Mouse (Mus musculus) hindbrain, embryonic 10.5 days (tissue): Measurements from ENCODE around the gene Srp9. TPM values are rescaled to one million over a fixed set of nuclear protein-coding genes. Genes with fewer than 3 reads are reported as not detected.

Source experiments
- DNase-seq: peaks from one replicate; pipeline ENCODE4 v3.0.0-alpha.2; 2017; ENCODE audit warnings: low spot score
- H3K27ac ChIP-seq: fragments of 300-500 bp; sonication (generic); 2 replicates; pipeline ENCODE4 v1.5.1; 2016; ENCODE audit warnings: mild to moderate bottlenecking, moderate library complexity
- H3K27me3 ChIP-seq: fragments of 300-500 bp; sonication (generic); 2 replicates; pipeline ENCODE4 v1.6.1; 2016; ENCODE audit warnings: mild to moderate bottlenecking; ENCODE audit not compliant: poor library complexity, insufficient read depth, severe bottlenecking
- H3K36me3 ChIP-seq: fragments of 300-500 bp; sonication (generic); 2 replicates; pipeline ENCODE4 v1.6.1; 2016; ENCODE audit warnings: mild to moderate bottlenecking, moderate library complexity
- H3K4me1 ChIP-seq: fragments of 300-500 bp; sonication (generic); replicated peaks from 2 replicates; pipeline ENCODE4 v1.6.1; 2016; ENCODE audit warnings: mild to moderate bottlenecking
- H3K4me3 ChIP-seq: fragments of 300-500 bp; sonication (generic); 2 replicates; pipeline ENCODE4 v1.5.1; 2016; ENCODE audit warnings: mild to moderate bottlenecking, moderate library complexity
- H3K9me3 ChIP-seq: fragments of 300-500 bp; sonication (generic); 2 replicates; pipeline ENCODE4 v1.6.1; 2016; ENCODE audit warnings: mild to moderate bottlenecking, moderate library complexity
- WGBS: fragments of 180-500 bp; shearing (Covaris S2); methylation state at CpG from one replicate; pipeline ENCODE4 v1.1.7; 2016; 5-methylcytosine and 5-hydroxymethylcytosine counted together
- polyA plus RNA-seq: library from polyadenylated mRNA; unstranded; fragments of >200 nt; fragmentation: Nextera tagmentation; extraction: Ambion mirVana; gene quantifications from 2 replicates; pipeline ENCODE4 v1.2.1, GENCODE M21; 2016

The Srp9 gene
- polyA plus RNA-seq, 1 experiment from 2014 or later, result 167 TPM

- no peak overlapping the region for H3K27ac ChIP-seq
- 64% methylated on average over 5 of the region's 5 CpGs for WGBS
- H3K27me3 ChIP-seq, result no peaks in the 10 kb centered on the region
- no peaks in the 10 kb centered on the region for H3K36me3 ChIP-seq
- no peaks in the 10 kb centered on the region for H3K4me1 ChIP-seq
- H3K4me3 ChIP-seq, result no peak overlapping the region
- no peaks in the 10 kb centered on the region for H3K9me3 ChIP-seq
- no peak for DNase-seq
Observed at GRCm38 (mm10) chr1:182181456-182182305, 57.1 kb downstream of the Srp9 start.

Other genes with a start within 250 kb of the Srp9 start
- gene Enah, start 104.7 kb upstream of the Srp9 start, polyA plus RNA-seq, result 24.4 and 29.0 TPM in 2 replicates
- not detected in 2 replicates for gene Vmn1r1, start 39.7 kb downstream of the Srp9 start, polyA plus RNA-seq
- 67.7 and 76.4 TPM in 2 replicates for gene Degs1, start 158.1 kb downstream of the Srp9 start, polyA plus RNA-seq
- 20.0 and 23.5 TPM in 2 replicates for gene Fbxo28, start 216.9 kb downstream of the Srp9 start, polyA plus RNA-seq